Mouse (Mus musculus) CD4-positive, CD25-positive, alpha-beta regulatory T cell, adult 9 weeks (primary cell): ENCODE results near the gene Nipsnap1. TPM values are rescaled to one million over a fixed set of nuclear protein-coding genes. Genes with fewer than 3 reads are reported as not detected.

ENCODE experiments used
- polyA plus RNA-seq: library from polyadenylated mRNA; unstranded; fragments of 100-300 nt; shearing (Covaris generic); gene quantifications from one replicate; pipeline ENCODE4 v1.2.1, GENCODE M21; 2017

Nipsnap1 gene
- polyA plus RNA-seq = 45.5 TPM

GRCm38 (mm10) chr11:4873755-4874475, at the start of gene Nipsnap1:
Gene Nipsnap1 (plus strand): TSS chr11:4873951.

GRCm38 (mm10) chr11:4849258-4849943, 24.4 kb upstream of the Nipsnap1 start, which contains the start of gene Nf2:
Gene Nf2 (minus strand): TSS chr11:4849536.

GRCm38 (mm10) chr11:4894848-4895816, 21.4 kb downstream of the Nipsnap1 start, which contains the start of gene Thoc5:
Gene Thoc5 (plus strand): TSS chr11:4895320.

Other genes with a start within 250 kb of the Nipsnap1 start
- gene Ascc2, start 236.2 kb upstream of the Nipsnap1 start, polyA plus RNA-seq = 49.5 TPM
- gene Uqcr10, start 169.6 kb upstream of the Nipsnap1 start, polyA plus RNA-seq = 469 TPM
- gene Zmat5, start 169.3 kb upstream of the Nipsnap1 start, polyA plus RNA-seq = 114 TPM
- gene Cabp7, start 127.2 kb upstream of the Nipsnap1 start, polyA plus RNA-seq = not detected
- 27.2 TPM for gene Nf2, start 24.4 kb upstream of the Nipsnap1 start, polyA plus RNA-seq
- gene Thoc5, start 21.4 kb downstream of the Nipsnap1 start, polyA plus RNA-seq = 56.0 TPM
- gene Nefh, start 74.1 kb downstream of the Nipsnap1 start, polyA plus RNA-seq = 5.5 TPM
- gene Ap1b1, start 112.9 kb downstream of the Nipsnap1 start, polyA plus RNA-seq = 137 TPM
- gene Rasl10a, start 184.2 kb downstream of the Nipsnap1 start, polyA plus RNA-seq = not detected
- gene Gas2l1, start 191.4 kb downstream of the Nipsnap1 start, polyA plus RNA-seq = 0.89 TPM
- gene Rhbdd3, start 225.0 kb downstream of the Nipsnap1 start, polyA plus RNA-seq = 8.7 TPM
- 841 TPM for gene Ewsr1, start 225.3 kb downstream of the Nipsnap1 start, polyA plus RNA-seq